Mouse (Mus musculus): ENCODE data around the gene Asic2.

DNA sequence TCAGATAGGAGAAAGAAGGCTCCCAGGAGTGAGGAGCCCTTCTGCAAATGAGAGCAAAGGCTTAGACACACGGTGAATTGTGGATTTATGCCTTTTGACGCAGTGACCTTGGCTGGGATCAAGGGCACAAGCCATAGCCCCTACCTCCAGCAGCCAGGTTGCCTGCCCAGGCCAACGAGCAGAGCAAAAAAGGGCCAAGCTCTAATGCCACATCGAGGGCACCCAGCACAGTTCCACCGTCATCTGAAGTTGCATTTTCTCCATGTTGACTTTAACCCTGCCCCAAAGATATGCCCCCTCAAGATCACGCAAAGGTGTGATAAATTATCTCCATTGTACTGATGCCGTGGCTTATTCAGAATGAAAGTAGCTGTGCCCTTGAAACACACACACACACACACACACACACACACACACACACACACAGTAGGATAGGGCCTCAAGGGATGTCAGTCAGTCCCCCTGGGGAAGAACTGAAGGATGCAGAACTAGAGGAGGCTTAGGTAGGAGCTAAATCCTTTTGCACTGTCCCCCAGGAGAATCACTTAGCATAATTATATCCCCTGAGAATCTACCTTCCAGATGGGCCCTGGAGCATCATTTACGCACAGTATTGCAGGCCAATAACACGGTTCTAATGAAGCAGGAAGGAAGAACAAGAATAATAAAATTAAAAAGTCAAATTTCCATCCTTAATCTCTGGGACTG is 96.6 kb downstream of the Asic2 start:
- TF ChIP-seq CTCF (IDR thresholded peaks at IDR 0.05 in 2 of 3, conservative IDR thresholded peaks at IDR 0.05 in 1 of 3; ENCODE audit: control insufficient read depth in 1 of 3, insufficient read depth in 1 of 3, low read depth in 2 of 3, low read length in 3 of 3, poor library complexity in 1 of 3, severe bottlenecking in 1 of 3), result no peak
- no peak for TF ChIP-seq POLR2A (IDR thresholded peaks at IDR 0.05; ENCODE audit: control insufficient read depth in 1 of 2, insufficient read depth in 1 of 2, low read depth in 1 of 2, low read length in 2 of 2, poor library complexity in 1 of 2)
- TF ChIP-seq CHD2 (IDR thresholded peaks at IDR 0.05; ENCODE audit: low read length), result no peak
- no peak for TF ChIP-seq UBTF (IDR thresholded peaks at IDR 0.05; ENCODE audit: borderline replicate concordance, insufficient read depth, low read depth, low read length)
